Mouse (Mus musculus): ENCODE results near the gene Esrrg.

- no peak for TF ChIP-seq MAX (IDR thresholded peaks at IDR 0.05; ENCODE audit: low read length)
- TF ChIP-seq POLR2A (IDR thresholded peaks at IDR 0.05; ENCODE audit: low read depth, low read length) = no peak
- no peak for TF ChIP-seq UBTF (IDR thresholded peaks at IDR 0.05; ENCODE audit: low read depth, low read length)
- TF ChIP-seq HCFC1 (IDR thresholded peaks at IDR 0.05; ENCODE audit: low read depth, low read length) = no peak
- TF ChIP-seq EP300 (IDR thresholded peaks at IDR 0.05; ENCODE audit: low read length) = no peak
- TF ChIP-seq USF1 (IDR thresholded peaks at IDR 0.05; ENCODE audit: low read depth, low read length) = no peak
Measured at GRCm38 (mm10) chr1:187969491-187969890, 360.9 kb downstream of the Esrrg start.
